Mouse (Mus musculus) NIH3T3 (cell line): ENCODE measurements around the gene Myo16.

Experiments used
- DNase-seq: peaks from one replicate; pipeline ENCODE4 v3.0.0-alpha.2; 2012; ENCODE audit warnings: low read depth

Gene Myo16

GRCm38 (mm10) chr8:10153611-10154438, at the start of gene Myo16:
Gene Myo16 (plus strand): TSS chr8:10153911.
- no peak for DNase-seq

GRCm38 (mm10) chr8:10108516-10109271, 45.0 kb upstream of the Myo16 start:
- no peak for DNase-seq

- no peak for DNase-seq
These were observed 31.0 kb upstream of the Myo16 start for GRCm38 (mm10) chr8:10122749-10123148.

GRCm38 (mm10) chr8:10123412-10123811, 30.3 kb upstream of the Myo16 start:
- DNase-seq = no peak

GRCm38 (mm10) chr8:10125684-10126083, 28.0 kb upstream of the Myo16 start:
- no peak for DNase-seq

GRCm38 (mm10) chr8:10130513-10131414, 22.9 kb upstream of the Myo16 start:
- DNase-seq = peak; percentile 35

GRCm38 (mm10) chr8:10139536-10139935, 14.2 kb upstream of the Myo16 start:
- no peak for DNase-seq

- peak; percentile 10 for DNase-seq
These were observed 9.8 kb upstream of the Myo16 start for GRCm38 (mm10) chr8:10143961-10144360.

- no peak for DNase-seq
These were observed 1.9 kb upstream of the Myo16 start for GRCm38 (mm10) chr8:10151692-10152247.

GRCm38 (mm10) chr8:10154439-10154745, 681 bp downstream of the Myo16 start:
- no peak for DNase-seq

GRCm38 (mm10) chr8:10155075-10155474, 1.4 kb downstream of the Myo16 start:
- no peak for DNase-seq

- no peak for DNase-seq
These were observed 7.4 kb downstream of the Myo16 start for GRCm38 (mm10) chr8:10161106-10161505.

- DNase-seq = no peak
These were observed 11.2 kb downstream of the Myo16 start for GRCm38 (mm10) chr8:10164959-10165358.

GRCm38 (mm10) chr8:10168326-10168725, 14.6 kb downstream of the Myo16 start:
- DNase-seq = no peak

- no peak for DNase-seq
These were observed 16.2 kb downstream of the Myo16 start for GRCm38 (mm10) chr8:10169894-10170293.

GRCm38 (mm10) chr8:10171321-10171720, 17.6 kb downstream of the Myo16 start:
- no peak for DNase-seq

- no peak for DNase-seq
These were observed 18.6 kb downstream of the Myo16 start for GRCm38 (mm10) chr8:10172278-10172677.

- DNase-seq = no peak
These were observed 19.5 kb downstream of the Myo16 start for GRCm38 (mm10) chr8:10173033-10173747.

- no peak for DNase-seq
These were observed 20.6 kb downstream of the Myo16 start for GRCm38 (mm10) chr8:10174201-10174840.

- no peak for DNase-seq
These were observed 21.4 kb downstream of the Myo16 start for GRCm38 (mm10) chr8:10174841-10175680.
